Mouse (Mus musculus) erythroblast, embryonic 14.5 days (primary cell): ENCODE measurements around the gene Cadps2.

Experiments
- GATA1 ChIP-seq: IDR thresholded peaks from 2 replicates; pipeline ENCODE4 v1.6.1; 2012; ENCODE audit warnings: low read length, inconsistent platforms, mixed read lengths
- TAL1 ChIP-seq: IDR thresholded peaks from 3 replicates; pipeline ENCODE4 v1.6.1; 2012; ENCODE audit warnings: low read length, inconsistent platforms, mixed read lengths

GRCm38 (mm10) chr6:23280811-23281513 is 558.3 kb downstream of the Cadps2 start:
- TF ChIP-seq TAL1: no peak
- no peak for TF ChIP-seq GATA1
